Mouse (Mus musculus) cortical plate, adult 2 months (tissue): Measurements from ENCODE around the gene Tbc1d14. TPM values are rescaled to one million over a fixed set of nuclear protein-coding genes. Genes with fewer than 3 reads are reported as not detected.

ENCODE experiments used
- H3K27ac ChIP-seq: fragments of 200-500 bp; 2 replicates; pipeline ENCODE4 v1.5.1; 2012; ENCODE audit warnings: low read length, control low read depth, inconsistent platforms; ENCODE audit not compliant: insufficient read depth
- H3K4me1 ChIP-seq: fragments of 200-500 bp; 2 replicates; pipeline ENCODE4 v1.6.1; 2011; ENCODE audit warnings: low read length; ENCODE audit not compliant: control insufficient read depth, insufficient read depth
- H3K4me3 ChIP-seq: fragments of 200-500 bp; 2 replicates; pipeline ENCODE4 v1.5.1; 2011; ENCODE audit warnings: mild to moderate bottlenecking, low read length, control low read depth; ENCODE audit not compliant: insufficient read depth
- CTCF ChIP-seq: fragments of 200-500 bp; IDR thresholded peaks from 2 replicates; pipeline ENCODE4 v1.5.1; 2011; ENCODE audit warnings: mild to moderate bottlenecking, control low read depth, low read length; ENCODE audit not compliant: insufficient read depth; ENCODE audit errors: extremely low read depth
- POLR2A ChIP-seq: fragments of 200-500 bp; IDR thresholded peaks from 2 replicates; pipeline ENCODE4 v1.6.1; 2011; ENCODE audit warnings: mild to moderate bottlenecking, low read length, control low read depth; ENCODE audit not compliant: insufficient read depth; ENCODE audit errors: extremely low read depth
- polyA plus RNA-seq: library from polyadenylated mRNA; depleted of rRNA; stranded (reverse); fragments of >200 nt; gene quantifications from 2 replicates; pipeline ENCODE4 v1.2.3, GENCODE M21; 2012

The Tbc1d14 gene
- polyA plus RNA-seq, 1 experiment = 67.0 TPM

GRCm38 (mm10) chr5:36523219-36523703 lies 69.8 kb downstream of the Tbc1d14 start:
- Histone ChIP-seq H3K4me3 (no peak overlapping the region), H3K4me1 (peaks cover 11% of the 10 kb centered on the region), H3K27ac (no peak overlapping the region; the same call in 1 of the 2 replicates)
- no peak for TF ChIP-seq POLR2A
- TF ChIP-seq CTCF = no peak

GRCm38 (mm10) chr5:36522782-36523181 lies 70.3 kb downstream of the Tbc1d14 start:
- peaks cover 10% of the 10 kb centered on the region for H3K4me1 ChIP-seq
- no peak overlapping the region for H3K4me3 ChIP-seq
- H3K27ac ChIP-seq = no peak overlapping the region
- TF ChIP-seq CTCF (no peak), POLR2A (no peak)

GRCm38 (mm10) chr5:36519751-36520150 lies 73.3 kb downstream of the Tbc1d14 start:
- no peak overlapping the region for H3K4me3 ChIP-seq
- peaks cover 4% of the 10 kb centered on the region for H3K4me1 ChIP-seq
- no peak for TF ChIP-seq POLR2A
- TF ChIP-seq CTCF = no peak
- H3K27ac ChIP-seq = peak overlapping the region; percentile 70

GRCm38 (mm10) chr5:36517596-36517995 lies 75.5 kb downstream of the Tbc1d14 start:
- Histone ChIP-seq H3K4me3 (no peak overlapping the region), H3K27ac (peak overlapping the region; percentile 84; the same call in 1 of the 2 replicates), H3K4me1 (peaks cover 4% of the 10 kb centered on the region)
- no peak for TF ChIP-seq POLR2A
- TF ChIP-seq CTCF = no peak

DNA sequence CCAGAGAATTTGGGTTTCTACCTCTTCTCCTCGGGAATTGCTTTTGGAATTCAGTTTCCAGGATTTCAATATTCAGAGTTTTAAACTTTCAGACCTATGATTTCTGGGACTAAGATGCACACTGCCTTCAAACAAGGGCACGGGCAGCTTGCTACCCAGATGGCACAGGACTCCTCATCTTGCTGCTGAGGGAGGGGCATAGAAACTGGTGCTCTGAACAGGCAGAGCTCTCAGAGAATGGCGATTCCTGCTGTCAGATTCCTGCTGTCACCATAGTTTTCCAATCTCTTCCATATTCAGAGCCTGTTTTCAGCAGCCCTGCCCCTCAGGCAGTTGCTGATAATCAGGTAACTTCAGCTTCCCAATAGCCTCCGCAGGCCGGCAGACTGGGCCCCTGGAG lies 77.5 kb downstream of the Tbc1d14 start:
- TF ChIP-seq CTCF (no peak), POLR2A (no peak)
- H3K27ac ChIP-seq = no peak overlapping the region
- H3K4me3 ChIP-seq = no peak overlapping the region
- peaks cover 4% of the 10 kb centered on the region for H3K4me1 ChIP-seq

- H3K27ac ChIP-seq = no peak overlapping the region
- no peak overlapping the region for H3K4me3 ChIP-seq
- peaks cover 4% of the 10 kb centered on the region for H3K4me1 ChIP-seq
- no peak for TF ChIP-seq POLR2A
- no peak for TF ChIP-seq CTCF
These were observed 78.0 kb downstream of the Tbc1d14 start for GRCm38 (mm10) chr5:36515126-36515525.

- Histone ChIP-seq H3K27ac (no peak overlapping the region), H3K4me1 (no peaks in the 10 kb centered on the region), H3K4me3 (no peak overlapping the region)
- TF ChIP-seq POLR2A = no peak
- no peak for TF ChIP-seq CTCF
These were observed 82.1 kb downstream of the Tbc1d14 start for GRCm38 (mm10) chr5:36510956-36511355.

DNA sequence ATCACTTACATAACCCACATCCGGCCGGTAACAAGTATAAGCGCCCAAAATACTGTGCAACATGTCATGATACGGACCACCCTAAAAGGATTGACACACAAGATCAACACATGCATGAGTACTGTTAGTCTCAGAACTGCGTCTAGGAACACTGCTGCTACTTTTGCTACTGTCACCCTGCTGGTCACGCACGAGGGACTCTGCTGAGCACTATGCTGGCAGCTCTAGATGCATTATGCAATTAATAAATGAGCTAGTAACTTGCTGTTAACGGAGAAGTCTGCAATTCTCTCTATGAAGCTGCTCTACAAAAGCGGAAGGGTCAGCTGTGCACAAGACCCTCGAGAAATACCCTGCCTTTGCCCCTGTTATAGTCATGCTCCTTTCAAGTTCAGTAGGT lies 84.7 kb downstream of the Tbc1d14 start:
- no peak for TF ChIP-seq POLR2A
- TF ChIP-seq CTCF = no peak
- Histone ChIP-seq H3K4me1 (no peaks in the 10 kb centered on the region), H3K4me3 (no peak overlapping the region), H3K27ac (no peak overlapping the region)

GRCm38 (mm10) chr5:36505643-36506042 lies 87.4 kb downstream of the Tbc1d14 start:
- no peaks in the 10 kb centered on the region; the same call in 1 of the 2 replicates for H3K4me1 ChIP-seq
- TF ChIP-seq POLR2A = no peak
- no peak for TF ChIP-seq CTCF
- H3K27ac ChIP-seq = no peak overlapping the region
- no peak overlapping the region for H3K4me3 ChIP-seq

GRCm38 (mm10) chr5:36505235-36505634 lies 87.8 kb downstream of the Tbc1d14 start:
- Histone ChIP-seq H3K27ac (no peak overlapping the region), H3K4me1 (no peaks in the 10 kb centered on the region; the same call in 1 of the 2 replicates), H3K4me3 (no peak overlapping the region)
- TF ChIP-seq CTCF (no peak), POLR2A (no peak)

- no peak overlapping the region for H3K27ac ChIP-seq
- TF ChIP-seq POLR2A (no peak), CTCF (no peak)
- no peaks in the 10 kb centered on the region; the same call in 1 of the 2 replicates for H3K4me1 ChIP-seq
- H3K4me3 ChIP-seq = no peak overlapping the region
These were observed 98.4 kb downstream of the Tbc1d14 start for GRCm38 (mm10) chr5:36494709-36495108.
